Comparison of ENCODE assay signal across 25 mouse cellular contexts in genomic region chr6:72255294-72255693, GRCm38 (mm10). TPM values are rescaled to one million over a fixed set of nuclear protein-coding genes. Genes with fewer than 3 reads are reported as not detected.
A peak's percentile ranks its signal among the peaks of the same experiment; 100 is the strongest.
DNase-seq lines count a peak whose midpoint lies in the region; ATAC-seq lines count a peak whose summit lies in the region.
"Had no signal": no experiment of that assay in that cellular context is flagged by ENCODE, and none has a peak within 500 bp of the region (broad histone marks: within the 10 kb centered on the region; RNA-seq: fewer than 3 reads in every experiment).

No protein-coding gene starts in this region.

- H3K4me3 ChIP-seq in hindbrain, embryonic 10.5 days = no peak overlapping the region
- H3K4me3 ChIP-seq in hindbrain, embryonic 12.5 days = no peak overlapping the region
- H3K4me3 ChIP-seq: embryonic facial prominence, embryonic 15.5 days; forebrain, embryonic 10.5 days; hindbrain, embryonic 15.5 days; layer of hippocampus, adult 2 months; limb, embryonic 15.5 days had no signal

- 70% methylated on average over 6 of the region's 6 CpGs for WGBS in hindbrain, embryonic 10.5 days
- WGBS in hindbrain, embryonic 12.5 days = 56% methylated on average over 6 of the region's 6 CpGs

- H3K36me3 ChIP-seq in hindbrain, embryonic 10.5 days = no peaks in the 10 kb centered on the region
- H3K36me3 ChIP-seq in hindbrain, embryonic 12.5 days = no peaks in the 10 kb centered on the region
- H3K36me3 ChIP-seq: embryonic facial prominence, embryonic 15.5 days; forebrain, embryonic 10.5 days; hindbrain, embryonic 15.5 days; limb, embryonic 15.5 days had no signal

- no peaks in the 10 kb centered on the region for H3K9me3 ChIP-seq in hindbrain, embryonic 10.5 days
- H3K9me3 ChIP-seq in hindbrain, embryonic 12.5 days (replicated peaks) = no peaks in the 10 kb centered on the region
- H3K9me3 ChIP-seq: embryonic facial prominence, embryonic 15.5 days; forebrain, embryonic 10.5 days; hindbrain, embryonic 15.5 days; limb, embryonic 15.5 days; megakaryocyte, embryonic 14.5 days had no signal

- no peaks in the 10 kb centered on the region; the same call in 1 of the 2 replicates for H3K27me3 ChIP-seq in hindbrain, embryonic 10.5 days (ENCODE audit: insufficient read depth, poor library complexity, severe bottlenecking)
- peaks cover 4% of the 10 kb centered on the region; the same call in 1 of the 2 replicates for H3K27me3 ChIP-seq in hindbrain, embryonic 12.5 days
- H3K27me3 ChIP-seq: hindbrain, embryonic 15.5 days; limb, embryonic 15.5 days; megakaryocyte, embryonic 14.5 days; Patski had no signal

- peaks cover 19% of the 10 kb centered on the region for H3K4me1 ChIP-seq in hindbrain, embryonic 10.5 days (replicated peaks)
- H3K4me1 ChIP-seq in hindbrain, embryonic 12.5 days = peaks cover 9% of the 10 kb centered on the region

- ATAC-seq in hindbrain, embryonic 12.5 days (ENCODE audit: low FRiP score) = no peak
- ATAC-seq: activated CD4-positive, CD25-positive, alpha-beta regulatory T cell, adult 4 months; intestine, postnatal 0 days; Patski had no signal

- H3K27ac ChIP-seq in hindbrain, embryonic 10.5 days = 0 out of 2 replicates have a peak overlapping the region, but pooled peaks have one; percentile 31
- H3K27ac ChIP-seq in hindbrain, embryonic 12.5 days = no peak overlapping the region
- H3K27ac ChIP-seq: embryonic facial prominence, embryonic 15.5 days; hindbrain, embryonic 15.5 days; layer of hippocampus, adult 2 months; limb, embryonic 15.5 days had no signal

- DNase-seq in heart, adult 11 months = peak; percentile 89
- DNase-seq in heart, adult 18-20 months = no peak
- DNase-seq in hindbrain, embryonic 10.5 days (ENCODE audit: low spot score) = no peak
- peak; percentile 76 for DNase-seq in cerebellum, adult 9-10 months
- peak; percentile 63 for DNase-seq in skeletal muscle tissue, adult 2 months (ENCODE audit: low read depth, low spot score)
- DNase-seq in adrenal gland, postnatal 36 days = no peak
- DNase-seq: embryo, embryonic 11 days; kidney, postnatal 10 days; right cerebral cortex, adult 18-20 months; thymus, adult 18-20 months had no signal

- H3K4me2 ChIP-seq in hindbrain, embryonic 12.5 days (replicated peaks) = no peak overlapping the region
- H3K4me2 ChIP-seq: embryonic facial prominence, embryonic 15.5 days; hindbrain, embryonic 15.5 days; limb, embryonic 15.5 days had no signal

- H3K9ac ChIP-seq in hindbrain, embryonic 12.5 days = no peak overlapping the region
- H3K9ac ChIP-seq: embryonic facial prominence, embryonic 15.5 days; hindbrain, embryonic 15.5 days; limb, embryonic 15.5 days had no signal

RNA-seq across cellular contexts. Expression of gene Atoh8, which starts 19.9 kb away (rescaled TPM):
- total RNA-seq in heart, adult 18-20 months (2021) = 1 to 10 TPM; 8.3 to 9.1 TPM
- polyA plus RNA-seq in hindbrain, embryonic 10.5 days (2016; fragmentation: Nextera tagmentation; extraction: Ambion mirVana) = 15.9 and 16.6 TPM in 2 replicates
- polyA plus RNA-seq in hindbrain, embryonic 12.5 days (2016; fragmentation: Nextera tagmentation; extraction: Ambion mirVana) = 12.4 and 13.7 TPM in 2 replicates
- 1 to 10 TPM; 3.1 to 3.2 TPM for total RNA-seq in adrenal gland, postnatal 36 days (2021)
- polyA plus RNA-seq: activated CD4-positive, CD25-positive, alpha-beta regulatory T cell, adult 4 months had no signal

RNA-seq across cellular contexts. Expression of gene Sftpb, which starts 49.1 kb away (rescaled TPM):
- not detected for total RNA-seq in heart, adult 18-20 months (2021)
- not detected in 2 replicates for polyA plus RNA-seq in hindbrain, embryonic 10.5 days (2016; fragmentation: Nextera tagmentation; extraction: Ambion mirVana)
- polyA plus RNA-seq in hindbrain, embryonic 12.5 days (2016; fragmentation: Nextera tagmentation; extraction: Ambion mirVana) = not detected in 2 replicates
- total RNA-seq in adrenal gland, postnatal 36 days (2021) = not detected
- total RNA-seq: layer of hippocampus, adult 2 months; left cerebral cortex, postnatal 14 days had no signal
- polyA plus RNA-seq: activated CD4-positive, CD25-positive, alpha-beta regulatory T cell, adult 4 months; C2C12; embryonic facial prominence, embryonic 15.5 days; forebrain, embryonic 10.5 days; limb, embryonic 15.5 days; liver, embryonic 16.5 days; neural tube, embryonic 11.5 days; stomach, embryonic 14.5 days had no signal

Comparison
In these comparisons a context has a peak if more than half of its experiments do, and no peak if none do; other contexts are left out.
1. DNase-seq: peak in heart, adult 11 months (single experiment), cerebellum, adult 9-10 months (single experiment) and skeletal muscle tissue, adult 2 months (single experiment); none in heart, adult 18-20 months (0 of 2), hindbrain, embryonic 10.5 days (single experiment) and adrenal gland, postnatal 36 days (0 of 2).